In the genomic region with DNA sequence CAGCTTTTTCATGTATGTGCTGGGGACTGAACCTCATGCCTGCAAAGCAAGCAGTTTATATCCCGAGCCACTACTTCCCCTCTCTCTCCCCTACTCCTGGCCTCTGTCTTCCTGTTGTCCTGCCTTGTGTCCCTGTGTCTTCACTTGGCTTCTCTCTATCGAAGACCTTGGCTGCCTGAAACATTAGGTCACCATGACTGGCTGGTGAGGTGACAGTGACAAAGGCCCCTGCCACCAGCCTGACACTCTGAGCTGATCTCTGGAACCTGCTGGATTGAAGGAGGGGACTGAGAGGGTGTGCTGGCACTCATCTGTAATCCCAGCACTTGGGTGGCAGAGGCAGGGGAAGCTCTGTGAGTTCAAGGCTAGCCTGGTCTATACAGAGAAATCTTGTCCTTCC, we compare ENCODE assay signal across 28 mouse cellular contexts.
"Had no signal": no experiment of that assay in that cellular context is flagged by ENCODE, and none has a peak within 500 bp of the region (broad histone marks: within the 10 kb centered on the region; RNA-seq: fewer than 3 reads in every experiment).

No protein-coding gene starts in this region.

- H3K4me1 ChIP-seq: intestine, embryonic 15.5 days had no signal

- DNase-seq: gastrocnemius, adult 2 months; gastrocnemius, postnatal 10 days; gastrocnemius, postnatal 25 days; heart, adult 18-20 months; heart, postnatal 10 days; heart, postnatal 4 days; kidney, adult 18-20 months; kidney, adult 8-10 months; kidney, postnatal 10 days; kidney, postnatal 25 days; kidney, postnatal 4 days; liver; liver, embryonic 13.5 days; liver, postnatal 0 days had no signal

- ATAC-seq: hindbrain, embryonic 16.5 days; inflammation-experienced regulatory T-cells, adult 6 months; intestine, embryonic 15.5 days; intestine, postnatal 0 days; liver, postnatal 0 days had no signal

- H3K4me2 ChIP-seq: heart, embryonic 12.5 days; hindbrain, embryonic 12.5 days; hindbrain, embryonic 14.5 days; intestine, embryonic 15.5 days; limb, embryonic 12.5 days; liver, embryonic 13.5 days; liver, embryonic 15.5 days had no signal

- H3K27me3 ChIP-seq: heart, embryonic 12.5 days; hindbrain, embryonic 12.5 days; intestine, embryonic 15.5 days; limb, embryonic 12.5 days; liver, embryonic 13.5 days; liver, embryonic 15.5 days had no signal

- H3K9me3 ChIP-seq: heart, embryonic 10.5 days; heart, embryonic 12.5 days; hindbrain, embryonic 10.5 days; hindbrain, embryonic 12.5 days; intestine, embryonic 15.5 days; limb, embryonic 10.5 days; limb, embryonic 12.5 days; liver, embryonic 13.5 days; liver, embryonic 15.5 days had no signal

- H3K9ac ChIP-seq: heart, embryonic 12.5 days; hindbrain, embryonic 12.5 days; hindbrain, embryonic 14.5 days; intestine, embryonic 15.5 days; limb, embryonic 12.5 days; liver, embryonic 13.5 days; liver, embryonic 15.5 days; liver, postnatal 0 days had no signal

- H3K4me3 ChIP-seq: gastrocnemius, adult 2 months; heart, embryonic 10.5 days; heart, embryonic 12.5 days; hindbrain, embryonic 10.5 days; hindbrain, embryonic 12.5 days; intestine, embryonic 15.5 days; layer of hippocampus, adult 2 months; left cerebral cortex, adult 2 months; limb, embryonic 10.5 days; limb, embryonic 12.5 days; liver, embryonic 13.5 days; liver, embryonic 15.5 days had no signal

- H3K27ac ChIP-seq: gastrocnemius, adult 2 months; heart, embryonic 10.5 days; hindbrain, embryonic 10.5 days; hindbrain, embryonic 12.5 days; hindbrain, embryonic 14.5 days; intestine, embryonic 15.5 days; layer of hippocampus, adult 2 months; left cerebral cortex, adult 2 months; limb, embryonic 10.5 days; limb, embryonic 12.5 days; liver, embryonic 13.5 days; liver, embryonic 15.5 days had no signal
